Mouse (Mus musculus): ENCODE data around the gene Milr1.

- TF ChIP-seq CTCF (IDR thresholded peaks at IDR 0.05; ENCODE audit: low read depth) (no peak), EP300 (IDR thresholded peaks at IDR 0.05; ENCODE audit: low read depth) (no peak)
Measured at GRCm38 (mm10) chr11:106737178-106737621, 13.8 kb upstream of the Milr1 start.
